Mouse (Mus musculus) hindbrain, embryonic 13.5 days (tissue): ENCODE data around the gene Gngt1. TPM values are rescaled to one million over a fixed set of nuclear protein-coding genes. Genes with fewer than 3 reads are reported as not detected.

Source experiments
- ATAC-seq: fragments of 200-750 bp; cut with Nextera tagmentation; 2 replicates; pipeline ENCODE4 v1.8.0; 2017; ENCODE audit warnings: moderate TSS enrichment; ENCODE audit not compliant: low FRiP score
- H3K27ac ChIP-seq: fragments of 300-500 bp; sonication (generic); 2 replicates; pipeline ENCODE4 v1.5.1; 2015; ENCODE audit warnings: inconsistent platforms, mild to moderate bottlenecking, moderate library complexity
- H3K27me3 ChIP-seq: fragments of 300-500 bp; sonication (generic); 2 replicates; pipeline ENCODE4 v1.6.1; 2015; ENCODE audit warnings: mild to moderate bottlenecking, inconsistent platforms
- H3K36me3 ChIP-seq: fragments of 300-500 bp; sonication (generic); 2 replicates; pipeline ENCODE4 v1.6.1; 2015; ENCODE audit warnings: mild to moderate bottlenecking, inconsistent platforms
- H3K4me1 ChIP-seq: fragments of 300-500 bp; sonication (generic); replicated peaks from 2 replicates; pipeline ENCODE4 v1.6.1; 2015; ENCODE audit warnings: inconsistent platforms
- H3K4me2 ChIP-seq: fragments of 300-500 bp; sonication (generic); 2 replicates; pipeline ENCODE4 v1.6.1; 2015; ENCODE audit warnings: inconsistent platforms, mild to moderate bottlenecking, moderate library complexity
- H3K4me3 ChIP-seq: fragments of 300-500 bp; sonication (generic); 2 replicates; pipeline ENCODE4 v1.5.1; 2015; ENCODE audit warnings: mild to moderate bottlenecking, inconsistent platforms
- H3K9ac ChIP-seq: fragments of 300-500 bp; sonication (generic); 2 replicates; pipeline ENCODE4 v1.6.1; 2015; ENCODE audit warnings: mild to moderate bottlenecking, inconsistent platforms
- H3K9me3 ChIP-seq: fragments of 300-500 bp; sonication (generic); 2 replicates; pipeline ENCODE4 v1.6.1; 2016; ENCODE audit warnings: inconsistent platforms
- WGBS: fragments of 180-500 bp; shearing (Covaris S2); methylation state at CpG from one replicate; pipeline ENCODE4 v1.1.7; 2015; 5-methylcytosine and 5-hydroxymethylcytosine counted together
- polyA plus RNA-seq: library from polyadenylated mRNA; unstranded; fragments of >200 nt; fragmentation: Nextera tagmentation; extraction: Ambion mirVana; gene quantifications from 2 replicates; pipeline ENCODE4 v1.2.1, GENCODE M21; 2015

The Gngt1 gene
- polyA plus RNA-seq, 1 experiment from 2014 or later = not detected

DNA sequence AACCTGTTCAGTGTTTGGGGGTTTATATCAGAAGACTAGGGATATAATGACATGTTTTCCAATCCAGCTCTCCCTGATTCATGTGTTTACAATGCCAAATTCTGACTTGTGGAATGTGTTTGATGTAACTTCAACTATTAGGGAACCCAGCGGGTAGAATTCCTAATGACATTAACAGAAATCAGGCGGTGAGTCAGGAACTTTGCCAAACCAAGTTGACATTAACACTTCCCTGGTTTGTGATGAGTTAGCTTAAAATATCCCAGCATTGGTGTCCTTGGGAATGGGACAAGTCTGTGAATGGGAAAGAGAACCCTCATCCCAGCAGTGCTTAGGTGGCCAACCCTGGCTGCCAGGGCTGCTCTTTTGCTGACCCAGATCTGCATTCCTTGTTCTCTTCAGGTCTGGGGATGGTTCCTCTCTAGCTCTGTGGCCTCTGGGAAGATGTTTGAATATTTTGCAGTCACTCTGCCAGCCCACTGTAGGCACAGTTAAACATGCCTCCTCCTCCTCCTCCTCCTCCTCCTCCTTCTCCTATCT is 15.0 kb downstream of the Gngt1 start:
- H3K9ac ChIP-seq = no peak overlapping the region
- H3K9me3 ChIP-seq = no peaks in the 10 kb centered on the region
- H3K36me3 ChIP-seq = no peaks in the 10 kb centered on the region
- peaks cover 6% of the 10 kb centered on the region for H3K4me1 ChIP-seq
- H3K27me3 ChIP-seq = peaks cover 5% of the 10 kb centered on the region; the same call in 1 of the 2 replicates
- no peak overlapping the region for H3K4me2 ChIP-seq
- no peak for ATAC-seq
- H3K27ac ChIP-seq = no peak overlapping the region
- 81% methylated on average over 2 of the region's 2 CpGs for WGBS
- no peak overlapping the region for H3K4me3 ChIP-seq

DNA sequence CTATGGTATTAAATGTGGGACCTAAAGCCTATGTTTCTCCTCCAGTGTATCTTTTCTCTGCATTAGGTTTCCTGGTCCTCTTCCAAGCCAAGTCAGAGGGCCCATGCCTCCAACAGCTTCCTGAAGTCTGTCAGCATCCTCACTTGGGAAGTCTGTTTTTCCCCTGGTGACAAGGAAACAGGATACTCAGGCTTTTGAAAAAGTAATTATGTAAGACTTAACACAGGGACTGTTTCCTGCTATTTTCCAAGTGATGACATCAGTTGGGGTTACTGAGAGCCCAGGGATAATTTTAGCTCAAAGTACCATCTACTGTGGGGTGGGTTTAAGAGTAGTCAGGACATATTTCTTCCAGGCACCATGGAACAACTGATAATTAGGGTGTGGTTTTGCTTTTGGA is 16.0 kb downstream of the Gngt1 start:
- Histone ChIP-seq H3K9ac (no peak overlapping the region), H3K36me3 (no peaks in the 10 kb centered on the region), H3K4me2 (no peak overlapping the region), H3K27ac (no peak overlapping the region), H3K9me3 (no peaks in the 10 kb centered on the region), H3K4me1 (no peaks in the 10 kb centered on the region), H3K4me3 (no peak overlapping the region), H3K27me3 (no peaks in the 10 kb centered on the region)
- no peak for ATAC-seq

DNA sequence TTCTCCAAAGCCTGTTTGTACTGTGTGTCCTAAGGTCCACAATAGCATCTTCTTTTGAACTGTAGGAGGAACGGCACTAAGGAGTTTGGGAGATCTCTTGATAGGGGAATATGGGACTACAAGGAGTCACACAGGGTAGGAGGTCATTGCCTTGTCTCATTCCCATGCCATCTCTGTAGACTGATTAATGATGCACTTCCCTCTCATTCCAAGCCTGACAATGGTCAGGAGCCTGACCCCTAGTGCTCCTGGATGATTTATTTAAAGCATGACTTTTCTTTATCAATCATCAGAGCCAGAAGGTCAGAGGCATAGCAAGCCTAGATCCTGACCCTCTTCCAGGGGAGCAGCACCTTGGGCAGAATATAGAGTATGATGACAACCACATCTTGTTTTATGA is 29.1 kb downstream of the Gngt1 start:
- Histone ChIP-seq H3K36me3 (no peaks in the 10 kb centered on the region), H3K9me3 (no peaks in the 10 kb centered on the region), H3K9ac (no peak overlapping the region), H3K4me1 (no peaks in the 10 kb centered on the region), H3K27ac (no peak overlapping the region), H3K4me3 (no peak overlapping the region), H3K4me2 (no peak overlapping the region), H3K27me3 (no peaks in the 10 kb centered on the region)
- 48% methylated on average over 1 of the region's 1 CpGs for WGBS
- no peak for ATAC-seq

DNA sequence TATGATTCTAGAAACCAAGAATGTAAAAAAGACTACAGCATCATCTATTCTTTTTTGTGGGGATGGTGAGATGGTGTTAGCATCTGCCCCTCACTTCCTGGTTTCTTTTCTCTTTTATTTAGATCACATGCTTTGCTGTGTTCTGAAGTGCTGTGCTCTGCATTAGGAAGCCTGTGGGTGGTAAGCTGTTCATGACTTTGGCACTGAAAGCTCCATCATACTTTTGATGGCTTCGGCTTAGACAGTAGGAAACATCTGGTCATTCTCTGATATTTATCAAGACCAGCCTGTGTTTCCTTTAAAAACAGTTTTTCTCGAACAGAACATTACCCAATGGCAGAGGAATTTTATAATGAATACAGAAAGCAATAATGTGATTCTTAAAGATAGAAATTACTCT is 32.8 kb downstream of the Gngt1 start:
- ATAC-seq = no peak
- no peaks in the 10 kb centered on the region for H3K9me3 ChIP-seq
- no peak overlapping the region for H3K9ac ChIP-seq
- no peaks in the 10 kb centered on the region for H3K36me3 ChIP-seq
- no peak overlapping the region for H3K27ac ChIP-seq
- WGBS = 73% methylated on average over 2 of the region's 2 CpGs
- no peaks in the 10 kb centered on the region for H3K4me1 ChIP-seq
- no peaks in the 10 kb centered on the region for H3K27me3 ChIP-seq
- H3K4me2 ChIP-seq = no peak overlapping the region
- H3K4me3 ChIP-seq = no peak overlapping the region

DNA sequence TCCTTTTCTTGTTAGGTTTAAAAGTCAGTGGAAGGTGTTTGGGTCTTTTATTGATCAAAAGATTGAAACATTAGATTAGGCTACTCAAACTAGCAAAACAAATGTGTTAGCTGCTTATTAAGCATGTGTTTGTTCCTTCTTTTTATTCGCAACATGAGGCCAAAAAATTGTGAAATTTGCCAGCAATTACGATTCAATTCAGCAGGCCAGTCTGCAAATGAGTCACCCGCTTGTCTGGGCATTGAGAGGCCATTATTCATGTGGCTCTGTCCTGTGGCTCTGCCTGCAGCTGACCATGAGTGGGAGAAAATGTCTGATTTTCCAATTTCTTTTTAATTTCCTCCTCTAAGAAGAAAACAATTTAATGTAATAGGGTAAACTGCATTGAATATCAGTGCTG is 37.4 kb downstream of the Gngt1 start:
- ATAC-seq = no peak

DNA sequence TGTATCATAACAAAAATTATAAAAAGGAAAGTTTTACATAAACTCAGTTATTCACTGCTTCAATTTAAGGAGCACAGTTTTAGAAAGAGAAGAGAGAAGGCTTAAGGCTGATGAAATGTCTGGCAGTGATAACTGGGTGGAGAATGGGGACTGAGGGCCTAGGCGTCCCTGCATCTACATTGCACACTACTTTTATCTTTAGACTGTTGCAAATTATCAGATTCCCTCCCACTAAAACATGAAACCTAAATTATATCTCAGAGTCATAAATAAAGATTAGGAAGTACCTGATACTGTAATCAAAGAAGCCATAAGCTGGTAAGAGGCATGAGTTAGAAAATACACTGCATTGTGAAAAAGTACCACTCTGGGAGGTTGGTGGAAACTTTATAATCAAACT is 48.2 kb downstream of the Gngt1 start:
- Histone ChIP-seq H3K4me3 (no peak overlapping the region), H3K27me3 (no peaks in the 10 kb centered on the region), H3K36me3 (no peaks in the 10 kb centered on the region), H3K4me1 (no peaks in the 10 kb centered on the region), H3K9ac (no peak overlapping the region), H3K4me2 (no peak overlapping the region), H3K9me3 (no peaks in the 10 kb centered on the region), H3K27ac (no peak overlapping the region)
- ATAC-seq = no peak
- WGBS = 76% methylated on average over 1 of the region's 1 CpGs

More for the DNA sequence above, 37.4 kb downstream of the Gngt1 start:
- no peaks in the 10 kb centered on the region for H3K36me3 ChIP-seq
- H3K4me3 ChIP-seq = no peak overlapping the region
- H3K27ac ChIP-seq = no peak overlapping the region
- H3K9me3 ChIP-seq = no peaks in the 10 kb centered on the region
- no peaks in the 10 kb centered on the region for H3K27me3 ChIP-seq
- 77% methylated on average over 3 of the region's 3 CpGs for WGBS
- no peak overlapping the region for H3K4me2 ChIP-seq
- H3K9ac ChIP-seq = no peak overlapping the region
- no peaks in the 10 kb centered on the region for H3K4me1 ChIP-seq

Other genes starting within 250 kb of the Gngt1 start
- 4.8 and 5.4 TPM in 2 replicates for gene Calcr, start 229.1 kb upstream of the Gngt1 start, polyA plus RNA-seq
- 0.29 and 1.00 TPM in 2 replicates for gene Tfpi2, start 4.9 kb upstream of the Gngt1 start, polyA plus RNA-seq
- gene Gng11, start 10.1 kb downstream of the Gngt1 start, polyA plus RNA-seq = 32.6 and 35.2 TPM in 2 replicates
- gene Bet1, start 93.2 kb downstream of the Gngt1 start, polyA plus RNA-seq = 39.1 and 39.3 TPM in 2 replicates